Mouse (Mus musculus) liver, embryonic 16.5 days (tissue): ENCODE results near the gene Dll1. TPM values are rescaled to one million over a fixed set of nuclear protein-coding genes. Genes with fewer than 3 reads are reported as not detected.

Experiments used
- ATAC-seq: fragments of 200-750 bp; cut with Nextera tagmentation; 2 replicates; pipeline ENCODE4 v1.8.0; 2017; ENCODE audit warnings: low read depth, mild to moderate bottlenecking, moderate number of reproducible peaks, moderate library complexity
- H3K27ac ChIP-seq: fragments of 300-500 bp; sonication (generic); 2 replicates; pipeline ENCODE4 v1.5.1; 2014; ENCODE audit warnings: mild to moderate bottlenecking, low read length
- H3K27me3 ChIP-seq: fragments of 300-500 bp; sonication (generic); 2 replicates; pipeline ENCODE4 v1.6.1; 2014; ENCODE audit warnings: low read depth, low read length, mixed read lengths; ENCODE audit not compliant: control insufficient read depth, insufficient read depth
- H3K36me3 ChIP-seq: fragments of 300-500 bp; sonication (generic); 2 replicates; pipeline ENCODE4 v1.6.1; 2014; ENCODE audit warnings: mild to moderate bottlenecking; ENCODE audit not compliant: control insufficient read depth, insufficient read depth
- H3K4me1 ChIP-seq: fragments of 300-500 bp; sonication (generic); 2 replicates; pipeline ENCODE4 v1.6.1; 2014; ENCODE audit warnings: low read depth, low read length, mixed read lengths; ENCODE audit not compliant: control insufficient read depth
- H3K4me2 ChIP-seq: fragments of 300-500 bp; sonication (generic); 2 replicates; pipeline ENCODE4 v1.6.1; 2014; ENCODE audit warnings: low read depth, low read length, mixed read lengths
- H3K4me3 ChIP-seq: fragments of 300-500 bp; sonication (generic); 2 replicates; pipeline ENCODE4 v1.5.1; 2014; ENCODE audit warnings: low read depth, mild to moderate bottlenecking, low read length
- H3K9ac ChIP-seq: fragments of 300-500 bp; sonication (generic); 2 replicates; pipeline ENCODE4 v1.6.1; 2014; ENCODE audit warnings: low read depth, low read length
- H3K9me3 ChIP-seq: fragments of 300-500 bp; sonication (generic); replicated peaks from 2 replicates; pipeline ENCODE4 v1.6.1; 2016; ENCODE audit warnings: low read length; ENCODE audit not compliant: control insufficient read depth
- WGBS: fragments of 180-500 bp; shearing (Covaris S2); extraction: QIAGEN DNeasy Blood & Tissue Kit; methylation state at CpG from one replicate; pipeline ENCODE4 v1.1.7; 2014; ENCODE audit not compliant: insufficient replicate concordance; 5-methylcytosine and 5-hydroxymethylcytosine counted together
- polyA plus RNA-seq: library from polyadenylated mRNA; unstranded; fragments of >200 nt; fragmentation: Nextera tagmentation; extraction: Ambion mirVana; gene quantifications from 2 replicates; pipeline ENCODE4 v1.2.1, GENCODE M21; 2015

Gene Dll1
- polyA plus RNA-seq, 1 experiment from 2014 or later, result 1.2 TPM

DNA sequence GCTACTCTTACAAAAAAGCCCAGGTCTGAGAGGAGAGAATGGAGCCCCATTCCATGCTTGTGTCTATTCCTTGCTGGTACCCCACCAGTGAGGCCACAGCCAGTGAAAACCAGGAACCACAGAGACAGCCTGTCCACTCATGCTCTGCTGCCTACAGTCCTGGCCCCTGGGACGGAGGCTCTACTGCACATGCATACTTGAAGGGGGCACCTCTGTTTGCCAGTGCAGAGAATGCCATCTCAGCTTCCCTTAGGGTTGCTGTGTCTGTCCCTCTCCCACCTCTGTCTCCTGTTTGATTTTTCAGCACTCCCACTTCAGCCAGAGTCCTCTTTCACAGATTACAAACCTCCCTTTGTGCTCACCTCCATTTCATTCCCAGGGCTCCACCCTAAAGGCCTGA lies 34.2 kb upstream of the Dll1 start:
- H3K36me3 ChIP-seq, result peaks cover 11% of the 10 kb centered on the region
- H3K27ac ChIP-seq, result no peak overlapping the region
- H3K4me3 ChIP-seq, result no peak overlapping the region
- H3K4me1 ChIP-seq, result no peaks in the 10 kb centered on the region
- 77% methylated on average over 1 of the region's 1 CpGs for WGBS
- ATAC-seq, result no peak
- no peaks in the 10 kb centered on the region for H3K9me3 ChIP-seq
- no peaks in the 10 kb centered on the region for H3K27me3 ChIP-seq
- no peak overlapping the region for H3K9ac ChIP-seq
- H3K4me2 ChIP-seq, result no peak overlapping the region

DNA sequence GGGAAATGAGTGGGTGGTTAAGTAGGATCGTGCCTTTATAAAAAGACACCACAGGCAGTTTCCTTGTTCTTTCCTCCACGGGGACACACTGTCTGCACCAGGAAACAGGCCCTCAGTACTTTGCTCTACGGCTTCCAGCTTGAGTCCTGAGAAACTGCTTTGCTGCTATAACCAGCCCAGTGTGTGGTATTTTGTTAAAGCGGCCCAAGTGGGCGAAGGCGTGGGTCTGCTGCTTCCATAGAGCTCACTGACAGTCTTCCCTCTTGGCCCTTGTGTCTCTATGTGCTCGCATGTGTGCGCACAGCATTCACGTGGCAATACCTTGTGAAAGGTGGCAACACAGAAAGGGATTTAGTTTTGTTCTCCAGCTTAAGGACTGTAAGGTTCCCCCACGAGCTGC lies 32.6 kb upstream of the Dll1 start:
- no peak overlapping the region for H3K9ac ChIP-seq
- no peak overlapping the region for H3K4me2 ChIP-seq
- WGBS, result 67% methylated on average over 10 of the region's 10 CpGs
- no peaks in the 10 kb centered on the region for H3K27me3 ChIP-seq
- ATAC-seq, result no peak
- no peak overlapping the region for H3K27ac ChIP-seq
- H3K4me3 ChIP-seq, result no peak overlapping the region
- H3K36me3 ChIP-seq, result peaks cover 9% of the 10 kb centered on the region
- no peaks in the 10 kb centered on the region for H3K4me1 ChIP-seq
- H3K9me3 ChIP-seq, result no peaks in the 10 kb centered on the region

DNA sequence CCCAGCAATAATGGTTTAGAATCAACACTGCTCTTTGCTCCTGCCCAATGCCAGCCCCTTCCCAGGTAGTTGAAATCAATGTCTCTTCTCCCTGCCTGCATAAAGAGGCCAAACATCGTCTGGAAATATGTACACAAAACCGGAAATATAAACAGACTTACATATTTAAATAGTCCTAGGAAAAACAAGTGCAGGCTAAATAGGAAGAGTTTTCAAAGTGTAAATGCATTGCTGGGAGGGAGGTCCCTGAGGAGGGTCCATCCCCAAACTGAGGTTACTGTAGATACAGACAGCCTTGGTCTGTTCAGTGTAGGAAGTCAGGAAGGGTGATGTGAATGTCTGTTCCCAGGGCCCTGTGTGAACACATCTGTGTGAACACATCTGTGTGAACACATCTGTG lies 29.9 kb upstream of the Dll1 start:
- H3K4me3 ChIP-seq, result no peak overlapping the region
- no peaks in the 10 kb centered on the region for H3K9me3 ChIP-seq
- H3K36me3 ChIP-seq, result peaks cover 13% of the 10 kb centered on the region
- H3K4me1 ChIP-seq, result no peaks in the 10 kb centered on the region
- H3K4me2 ChIP-seq, result no peak overlapping the region
- no peak overlapping the region for H3K9ac ChIP-seq
- H3K27me3 ChIP-seq, result no peaks in the 10 kb centered on the region
- no peak overlapping the region for H3K27ac ChIP-seq
- 65% methylated on average over 2 of the region's 2 CpGs for WGBS
- no peak for ATAC-seq

DNA sequence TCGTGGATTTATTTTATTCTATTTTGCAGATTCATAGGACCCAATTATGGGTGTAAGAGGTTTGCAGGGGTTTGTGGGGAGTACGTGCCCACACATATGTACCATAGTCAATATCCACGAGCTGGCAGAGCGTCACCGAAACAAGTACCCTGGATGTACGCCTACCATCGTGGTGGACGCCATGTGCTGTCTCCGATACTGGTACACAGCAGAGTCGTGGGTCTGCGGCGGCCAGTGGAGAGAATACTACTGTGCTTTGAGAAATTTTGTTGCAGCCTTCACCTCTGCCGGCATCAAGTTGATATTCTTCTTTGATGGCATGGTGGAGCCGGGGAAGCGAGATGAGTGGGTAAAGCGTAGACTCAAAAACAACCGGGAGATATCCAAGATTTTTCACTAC lies 25.0 kb upstream of the Dll1 start:
- Histone ChIP-seq H3K27me3 (no peaks in the 10 kb centered on the region), H3K9me3 (no peaks in the 10 kb centered on the region), H3K4me3 (no peak overlapping the region), H3K9ac (no peak overlapping the region), H3K4me1 (no peaks in the 10 kb centered on the region), H3K27ac (no peak overlapping the region), H3K4me2 (no peak overlapping the region), H3K36me3 (0 out of 2 replicates have a peak, but pooled peaks cover 3% of the 10 kb centered on the region)
- 85% methylated on average over 17 of the region's 17 CpGs for WGBS
- ATAC-seq, result no peak

DNA sequence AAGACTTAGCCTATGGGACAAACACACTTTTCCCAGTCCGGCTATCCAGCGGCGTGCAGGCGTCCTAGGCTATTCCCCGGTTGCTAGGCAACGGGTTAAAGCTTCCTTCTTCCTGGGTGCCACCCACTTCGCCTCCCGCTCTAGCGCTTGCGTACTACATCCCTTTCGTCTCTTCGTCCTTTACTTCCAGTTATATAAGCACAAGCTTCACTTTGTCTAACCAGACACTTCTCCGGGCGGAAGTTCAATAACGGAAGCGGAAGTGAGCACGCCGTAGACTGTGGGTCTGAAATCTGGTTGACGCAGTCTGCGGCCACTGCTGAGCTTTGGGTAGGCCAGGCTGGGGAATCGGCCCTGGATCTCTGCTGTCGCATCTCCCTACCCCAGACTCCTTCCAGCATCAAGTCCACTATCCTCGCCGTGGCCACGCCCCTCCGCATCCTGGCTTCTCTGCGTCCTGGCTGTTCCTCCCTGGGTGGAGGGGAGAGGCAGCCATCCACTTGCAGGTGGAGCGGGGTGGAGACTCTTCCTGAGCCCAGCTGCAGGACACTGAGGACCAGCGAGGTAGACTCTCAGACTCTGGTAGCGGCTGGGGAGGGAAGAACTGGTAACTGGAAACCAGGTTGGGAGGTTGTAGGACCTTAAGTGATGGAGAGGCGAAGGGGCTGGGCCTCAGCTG lies 19.5 kb upstream of the Dll1 start, which contains the start of gene Fam120b:
Fam120b (plus strand) TSS at position 206 of the 679 bp plus-strand sequence.
- WGBS, result 2% methylated on average over 31 of the region's 31 CpGs
- Histone ChIP-seq H3K27me3 (no peaks in the 10 kb centered on the region), H3K4me3 (peak within 1 kb of the TSS; percentile 77)

DNA sequence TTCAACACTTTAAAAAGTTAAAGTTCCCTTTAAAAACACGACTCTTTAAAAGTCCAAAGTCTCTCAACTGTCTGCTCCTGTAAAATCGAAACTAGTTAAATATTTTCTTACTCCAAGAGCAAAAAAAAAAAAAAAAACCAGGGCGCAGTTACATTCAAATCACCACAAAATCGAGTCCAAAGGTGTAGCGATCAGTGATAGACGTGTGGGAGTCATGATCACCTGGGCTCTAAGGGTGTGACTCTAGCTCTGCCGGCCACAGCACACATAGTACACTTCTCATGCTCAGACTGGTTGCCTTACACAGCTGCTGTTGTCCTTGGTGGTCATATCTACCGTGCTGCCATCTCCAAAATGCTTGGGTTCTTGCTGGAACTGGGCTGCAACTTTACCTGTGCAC lies 12.7 kb upstream of the Dll1 start:
- Histone ChIP-seq H3K4me2 (no peak overlapping the region), H3K4me1 (no peaks in the 10 kb centered on the region), H3K27me3 (no peaks in the 10 kb centered on the region), H3K27ac (peak overlapping the region; percentile 76), H3K9ac (no peak overlapping the region), H3K9me3 (no peaks in the 10 kb centered on the region), H3K36me3 (no peaks in the 10 kb centered on the region), H3K4me3 (no peak overlapping the region)
- peak; percentile 97 for ATAC-seq
- 38% methylated on average over 8 of the region's 8 CpGs for WGBS

More for the DNA sequence above, 19.5 kb upstream of the Dll1 start, which contains the start of gene Fam120b:
- Histone ChIP-seq H3K36me3 (no peaks in the 10 kb centered on the region), H3K4me1 (peaks cover 10% of the 10 kb centered on the region), H3K27ac (peak within 1 kb of the TSS; percentile 68), H3K4me2 (peak within 1 kb of the TSS; percentile 75), H3K9me3 (no peaks in the 10 kb centered on the region), H3K9ac (peak within 1 kb of the TSS; percentile 74)
- ATAC-seq, result peak; percentile 91

DNA sequence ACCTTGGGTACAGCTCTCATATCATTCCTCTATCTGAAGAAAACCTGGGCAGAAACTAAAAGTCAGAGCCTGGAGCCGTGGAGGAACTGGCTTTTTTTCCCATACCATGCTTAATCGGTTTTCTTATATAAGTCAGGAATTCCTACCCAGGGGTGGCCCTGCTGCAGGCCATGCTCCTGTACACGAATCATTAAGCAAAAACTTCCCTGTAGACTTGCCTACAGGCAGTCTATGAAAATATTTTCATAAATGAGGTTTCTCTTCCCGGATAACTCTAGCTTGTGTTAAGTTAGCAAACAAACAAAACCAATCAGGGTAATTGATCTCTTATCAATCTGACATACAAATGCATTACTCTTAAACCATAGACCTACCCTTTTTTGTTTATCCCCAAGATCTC lies 12.2 kb upstream of the Dll1 start:
- ATAC-seq, result no peak; the same call in 1 of the 2 replicates
- H3K9ac ChIP-seq, result no peak overlapping the region
- no peak overlapping the region for H3K27ac ChIP-seq
- no peaks in the 10 kb centered on the region for H3K27me3 ChIP-seq
- H3K4me2 ChIP-seq, result no peak overlapping the region
- H3K4me1 ChIP-seq, result no peaks in the 10 kb centered on the region
- H3K4me3 ChIP-seq, result no peak overlapping the region
- WGBS, result 45% methylated on average over 4 of the region's 4 CpGs
- H3K9me3 ChIP-seq, result no peaks in the 10 kb centered on the region
- no peaks in the 10 kb centered on the region for H3K36me3 ChIP-seq

DNA sequence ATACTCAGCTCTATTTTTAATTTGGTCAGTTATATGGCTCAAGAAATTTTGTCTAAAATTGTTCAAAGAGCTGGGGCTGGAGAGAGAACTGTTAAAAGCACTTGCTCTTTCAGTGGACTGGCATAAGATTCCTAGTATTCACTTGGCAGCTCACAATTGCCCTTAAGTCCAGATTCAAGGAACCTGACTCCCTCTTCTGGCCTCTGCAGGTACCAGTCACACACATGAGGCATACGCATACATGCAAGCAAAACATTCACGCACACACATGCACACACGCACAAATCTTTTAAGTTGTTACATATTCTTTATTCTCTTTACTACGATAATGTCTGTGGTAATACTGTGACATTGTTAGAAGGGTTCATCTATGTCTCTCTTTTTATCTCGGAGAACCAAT lies 6.7 kb upstream of the Dll1 start:
- Histone ChIP-seq H3K27ac (no peak overlapping the region), H3K36me3 (no peaks in the 10 kb centered on the region), H3K9me3 (no peaks in the 10 kb centered on the region), H3K27me3 (peaks cover 43% of the 10 kb centered on the region), H3K4me3 (no peak overlapping the region), H3K4me1 (no peaks in the 10 kb centered on the region; the same call in 1 of the 2 replicates), H3K9ac (no peak overlapping the region), H3K4me2 (no peak overlapping the region)
- WGBS, result 76% methylated on average over 5 of the region's 5 CpGs
- no peak for ATAC-seq

DNA sequence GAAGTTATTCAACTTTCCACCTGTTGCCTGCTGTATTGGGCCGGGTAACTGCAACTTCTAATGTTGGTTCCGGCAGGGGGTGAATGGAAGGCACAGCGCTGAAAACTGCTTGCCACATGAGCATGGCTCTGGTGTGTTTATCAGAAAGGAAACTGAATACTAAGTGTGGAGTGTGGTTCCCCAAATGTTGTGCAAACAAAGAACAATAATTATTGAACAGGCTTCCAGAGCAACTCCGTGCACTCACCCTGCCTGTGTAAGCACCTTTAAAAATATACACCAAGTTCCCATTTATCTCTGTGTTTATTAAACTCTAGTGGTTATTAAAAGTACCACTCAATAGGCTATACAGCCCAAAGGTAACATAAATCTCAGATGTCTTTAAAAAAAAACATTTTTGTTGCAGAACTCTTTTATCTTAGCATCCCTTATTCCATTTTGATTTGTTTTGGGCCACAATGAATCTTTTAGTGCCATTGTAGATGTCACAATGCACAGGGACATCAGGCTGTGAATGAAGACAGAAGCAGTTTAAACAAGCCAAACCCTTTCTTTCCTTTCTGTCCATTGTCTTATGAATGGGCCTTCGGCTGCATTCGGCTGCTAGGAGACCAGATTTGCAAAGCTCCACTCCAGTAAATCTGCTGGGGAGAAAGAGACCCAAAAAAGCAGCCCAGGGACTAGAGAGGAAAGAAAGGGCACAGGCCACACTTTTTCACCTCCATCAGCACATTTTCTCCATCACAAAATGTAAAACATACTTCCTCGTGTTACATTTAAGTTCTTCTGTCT lies 5.4 kb upstream of the Dll1 start:
- Histone ChIP-seq H3K4me2 (no peak overlapping the region), H3K4me3 (no peak overlapping the region), H3K36me3 (no peaks in the 10 kb centered on the region), H3K9me3 (no peaks in the 10 kb centered on the region), H3K9ac (no peak overlapping the region), H3K27me3 (peaks cover 55% of the 10 kb centered on the region), H3K4me1 (no peaks in the 10 kb centered on the region; the same call in 1 of the 2 replicates), H3K27ac (no peak overlapping the region)
- 27% methylated on average over 7 of the region's 7 CpGs for WGBS
- ATAC-seq, result no peak
